Mouse (Mus musculus) adrenal gland, adult 8-10 months (tissue): ENCODE measurements around the gene Gm6871. TPM values are rescaled to one million over a fixed set of nuclear protein-coding genes. Genes with fewer than 3 reads are reported as not detected.

Experiments
- total RNA-seq, 4 experiments: library from RNA; stranded (reverse); gene quantifications; 2 replicates each; pipeline ENCODE4 v1.2.4; 2022

Gene Gm6871
- total RNA-seq, 4 experiments from 2014 or later = 0.55 to 0.67 (median 0.57) TPM

Other genes starting within 250 kb of the Gm6871 start
- 10 to 100 TPM; 16.6 to 21.3 (median 19.2) TPM for gene AI987944, start 180.3 kb downstream of the Gm6871 start, total RNA-seq
- under 1 TPM; 0.31 to 0.68 (median 0.44) TPM for gene Vmn2r57, start 125.0 kb downstream of the Gm6871 start, total RNA-seq
- under 1 TPM; 0.06 to 0.37 (median 0.09) TPM for gene Gm20449, start 74.2 kb downstream of the Gm6871 start, total RNA-seq
- gene AW146154, start 73.8 kb downstream of the Gm6871 start, total RNA-seq = 10 to 100 TPM; 11.7 to 18.0 (median 13.9) TPM
- gene 2610021A01Rik, start 25.6 kb upstream of the Gm6871 start, total RNA-seq = 10 to 100 TPM; 15.7 to 32.3 (median 23.4) TPM
- gene Zfp788, start 59.5 kb upstream of the Gm6871 start, total RNA-seq = 10 to 100 TPM; 13.8 to 22.2 (median 17.9) TPM